Mouse (Mus musculus) ES-CJ7 (cell line): ENCODE results near the gene Prss34.

Experiments used
- DNase-seq: peaks from one replicate; pipeline ENCODE4 v3.0.0; 2011; ENCODE audit warnings: low read depth, low spot score

Prss34 gene

GRCm38 (mm10) chr17:25298094-25298493 is at the start of gene Prss34:
Prss34 (plus strand) TSS chr17:25298394.
- no peak for DNase-seq

GRCm38 (mm10) chr17:25250181-25250835 is 47.9 kb upstream of the Prss34 start:
- DNase-seq: no peak

- DNase-seq: no peak
These were observed 45.6 kb upstream of the Prss34 start for GRCm38 (mm10) chr17:25252643-25253042.

- DNase-seq: no peak
These were observed 44.4 kb upstream of the Prss34 start for GRCm38 (mm10) chr17:25253760-25254159.

GRCm38 (mm10) chr17:25255110-25255509 is 43.1 kb upstream of the Prss34 start:
- no peak for DNase-seq

GRCm38 (mm10) chr17:25256140-25256754 is 41.9 kb upstream of the Prss34 start, which contains the start of gene Baiap3:
Baiap3 (minus strand) TSS chr17:25256364.
- no peak for DNase-seq

GRCm38 (mm10) chr17:25257804-25258261 is 40.4 kb upstream of the Prss34 start:
- DNase-seq: no peak

- DNase-seq: peak; percentile 55
These were observed 33.7 kb upstream of the Prss34 start for GRCm38 (mm10) chr17:25264453-25264852.

GRCm38 (mm10) chr17:25270795-25271335 is 27.3 kb upstream of the Prss34 start:
- no peak for DNase-seq

- peak; percentile 47 for DNase-seq
These were observed 25.9 kb upstream of the Prss34 start for GRCm38 (mm10) chr17:25272326-25272725.

- DNase-seq: peak; percentile 87
These were observed 25.1 kb upstream of the Prss34 start for GRCm38 (mm10) chr17:25272951-25273705.

- peak; percentile 98 for DNase-seq
These were observed 24.3 kb upstream of the Prss34 start for GRCm38 (mm10) chr17:25273706-25274501.

- DNase-seq: no peak
These were observed 23.4 kb upstream of the Prss34 start, which contains the start of gene Ube2i for GRCm38 (mm10) chr17:25274571-25275346. Ube2i (minus strand) TSS chr17:25274622.

GRCm38 (mm10) chr17:25275833-25276232 is 22.4 kb upstream of the Prss34 start:
- no peak for DNase-seq

- peak; percentile 88 for DNase-seq
These were observed 16.1 kb upstream of the Prss34 start for GRCm38 (mm10) chr17:25282133-25282532.

- DNase-seq: peak; percentile 90
These were observed 13.2 kb upstream of the Prss34 start for GRCm38 (mm10) chr17:25285033-25285432.

GRCm38 (mm10) chr17:25288842-25289241 is 9.4 kb upstream of the Prss34 start:
- DNase-seq: peak; percentile 75

GRCm38 (mm10) chr17:25290411-25290810 is 7.8 kb upstream of the Prss34 start:
- no peak for DNase-seq

GRCm38 (mm10) chr17:25293495-25293894 is 4.7 kb upstream of the Prss34 start:
- no peak for DNase-seq

- DNase-seq: no peak
These were observed 4.1 kb upstream of the Prss34 start for GRCm38 (mm10) chr17:25294111-25294510.
